Mouse (Mus musculus) E14TG2a.4 (cell line): Measurements from ENCODE around the gene Zdhhc16.

ENCODE experiments used
- CTCF ChIP-seq: conservative IDR thresholded peaks from 2 replicates; pipeline ENCODE4 v1.5.1; 2014; ENCODE audit warnings: low read length
- NANOG ChIP-seq: IDR thresholded peaks from 2 replicates; pipeline ENCODE4 v1.6.1; 2014; ENCODE audit warnings: borderline replicate concordance, low read length, mixed read lengths

DNA sequence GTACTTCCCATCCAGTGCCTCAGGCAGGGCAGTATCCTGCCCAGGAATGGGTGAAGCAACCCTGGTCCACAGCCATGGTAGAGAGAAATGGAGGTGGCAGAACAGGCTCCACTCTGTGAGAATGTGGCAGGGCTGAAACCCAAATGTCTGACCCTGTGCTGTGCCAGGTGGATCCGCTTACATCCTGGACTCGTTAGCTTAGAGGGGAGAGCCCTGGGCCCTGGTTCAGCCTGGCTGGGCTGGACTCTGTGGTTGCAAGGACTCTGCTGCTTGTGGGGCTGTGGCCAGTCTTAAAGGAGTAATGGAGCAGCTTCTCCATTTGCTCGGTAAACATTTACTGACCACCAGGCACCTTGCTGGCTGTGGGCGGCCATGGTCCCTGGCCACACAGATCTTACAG is 53.9 kb downstream of the Zdhhc16 start:
- no peak for TF ChIP-seq CTCF
- no peak for TF ChIP-seq NANOG
